Mouse (Mus musculus) testis, adult 10 weeks (tissue): ENCODE results near the gene Clgn. TPM values are rescaled to one million over a fixed set of nuclear protein-coding genes. Genes with fewer than 3 reads are reported as not detected.

Experiments used
- polyA plus RNA-seq: library from polyadenylated mRNA; stranded (reverse); fragments of 350-450 nt; fragmentation: Illumina TruSeq; extraction: RNeasy Lipid Tissue Mini Kit (QIAGEN cat#74804); gene quantifications from one replicate; pipeline ENCODE4 v1.2.3, GENCODE M21; 2014; ENCODE audit warnings: low read depth, low replicate concordance

The Clgn gene
- 998 TPM for polyA plus RNA-seq

GRCm38 (mm10) chr8:83389316-83390005 lies at the start of gene Clgn:
Gene Clgn, plus strand, starts transcription at chr8:83389867.

DNA sequence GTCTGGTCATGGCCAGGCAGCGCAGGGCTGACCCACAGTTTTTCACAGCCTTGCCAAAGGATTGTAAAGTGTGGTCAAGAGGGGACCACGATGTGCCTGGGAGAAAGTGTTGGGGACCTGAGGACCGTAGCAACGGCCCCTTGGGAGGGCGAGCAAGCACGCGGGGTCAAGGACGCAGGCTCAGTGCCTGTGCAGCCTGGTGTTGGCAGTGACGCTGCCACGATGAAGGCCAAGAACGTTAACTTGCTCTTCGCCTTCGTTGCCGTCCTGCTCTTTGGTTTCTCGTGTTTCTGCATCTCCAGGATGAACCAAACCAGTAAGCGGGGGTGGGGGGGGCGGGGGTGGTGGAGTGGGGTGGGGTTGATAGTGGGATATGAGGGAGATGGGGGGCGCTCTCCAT lies 41.4 kb upstream of the Clgn start, which contains the start of gene Mgat4d:
Gene Mgat4d, plus strand, starts transcription at position 209 of the 400 bp plus-strand sequence.

GRCm38 (mm10) chr8:83458222-83458621 lies 68.6 kb downstream of the Clgn start, which contains the start of gene Scoc:
Gene Scoc, minus strand, starts transcription at chr8:83458391.

Other genes starting within 250 kb of the Clgn start
- gene Tbc1d9, start 224.5 kb upstream of the Clgn start, polyA plus RNA-seq: 13.0 TPM
- not detected for gene Gm10645, start 223.7 kb upstream of the Clgn start, polyA plus RNA-seq
- not detected for gene Ucp1, start 99.5 kb upstream of the Clgn start, polyA plus RNA-seq
- 18.7 TPM for gene Elmod2, start 57.4 kb upstream of the Clgn start, polyA plus RNA-seq
- gene Mgat4d, start 41.4 kb upstream of the Clgn start, polyA plus RNA-seq: 285 TPM
- 64.3 TPM for gene Scoc, start 68.5 kb downstream of the Clgn start, polyA plus RNA-seq
- not detected for gene Olfr370, start 145.9 kb downstream of the Clgn start, polyA plus RNA-seq
- 0.48 TPM for gene Ndufb7, start 176.8 kb downstream of the Clgn start, polyA plus RNA-seq
- gene Tecr, start 218.1 kb downstream of the Clgn start, polyA plus RNA-seq: 15.0 TPM
- gene Dnajb1, start 218.3 kb downstream of the Clgn start, polyA plus RNA-seq: 78.7 TPM